Mouse (Mus musculus) C2C12 (cell line): Measurements from ENCODE around the gene Foxd2. TPM values are rescaled to one million over a fixed set of nuclear protein-coding genes. Genes with fewer than 3 reads are reported as not detected.

Experiments
- H3K27me3 ChIP-seq: one replicate; pipeline ENCODE4 v1.6.1; 2011; ENCODE audit not compliant: control insufficient read depth, insufficient read depth, insufficient read length
- H3K36me3 ChIP-seq: one replicate; pipeline ENCODE4 v1.6.1; 2011; ENCODE audit not compliant: control insufficient read depth, insufficient read depth
- H3K4me3 ChIP-seq: one replicate; pipeline ENCODE4 v1.5.1; 2011; ENCODE audit warnings: mild to moderate bottlenecking, control low read depth; ENCODE audit not compliant: poor library complexity, insufficient read depth, severe bottlenecking
- H3K79me2 ChIP-seq: one replicate; pipeline ENCODE4 v1.6.1; 2011; ENCODE audit not compliant: control insufficient read depth, insufficient read depth
- H3K79me3 ChIP-seq: one replicate; pipeline ENCODE4 v1.6.1; 2011; ENCODE audit warnings: low read depth, control low read depth
- H3ac ChIP-seq: one replicate; pipeline ENCODE3; 2011; ENCODE audit warnings: low read depth; ENCODE audit not compliant: control insufficient read depth, insufficient read length
- CEBPB ChIP-seq: IDR thresholded peaks from one replicate; pipeline ENCODE4 v1.6.1; 2011; ENCODE audit warnings: low read depth, mild to moderate bottlenecking, control low read depth, moderate library complexity
- CTCF ChIP-seq: IDR thresholded peaks from one replicate; pipeline ENCODE4 v1.5.1; 2011; ENCODE audit not compliant: control insufficient read depth, insufficient read depth, insufficient read length
- FOSL1 ChIP-seq: IDR thresholded peaks from one replicate; pipeline ENCODE4 v1.8.0; 2011; ENCODE audit warnings: mild to moderate bottlenecking, low read length; ENCODE audit not compliant: poor library complexity, insufficient read depth, severe bottlenecking
- MAX ChIP-seq: IDR thresholded peaks from one replicate; pipeline ENCODE4 v1.6.1; 2011; ENCODE audit warnings: mild to moderate bottlenecking, control low read depth
- MYOD1 ChIP-seq: IDR thresholded peaks from one replicate; pipeline ENCODE4 v1.6.1; 2011; ENCODE audit warnings: low read depth; ENCODE audit not compliant: control insufficient read depth, insufficient read length
- MYOG ChIP-seq: IDR thresholded peaks from one replicate; pipeline ENCODE4 v1.6.1; 2011; ENCODE audit not compliant: control insufficient read depth, insufficient read length; ENCODE audit errors: extremely low read depth
- USF1 ChIP-seq: IDR thresholded peaks from one replicate; pipeline ENCODE4 v1.6.1; 2011; ENCODE audit warnings: low read depth, mild to moderate bottlenecking, control low read depth, moderate library complexity
- polyA plus RNA-seq: library from polyadenylated mRNA; unstranded; fragments of >200 nt; fragmentation: generic; extraction: Trizol; gene quantifications from one replicate; pipeline ENCODE4 v1.2.1, GENCODE M21; 2012; ENCODE audit warnings: missing spikeins

Foxd2 gene
- polyA plus RNA-seq, 1 experiment, result 0.57 TPM

DNA sequence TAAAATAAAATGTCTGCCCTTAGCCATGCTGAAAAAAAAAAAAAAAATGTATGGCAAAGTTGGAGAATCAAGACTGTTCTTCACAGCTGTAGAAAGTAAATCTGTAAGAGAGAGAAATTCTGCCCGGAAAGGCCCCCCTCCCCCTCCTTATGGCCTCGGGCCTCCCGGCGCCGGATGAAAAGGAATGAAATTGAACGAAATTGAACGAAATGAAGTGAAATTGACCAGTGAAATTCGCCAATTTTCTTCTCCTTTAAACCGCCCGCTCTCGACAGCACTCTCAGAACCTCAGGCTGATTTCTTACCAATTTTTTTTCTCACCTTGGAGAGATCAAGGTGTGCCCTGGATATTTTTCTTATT, 5.3 kb downstream of the Foxd2 start:
- H3K36me3 ChIP-seq, result no peaks in the 10 kb centered on the region
- H3K79me2 ChIP-seq, result no peaks in the 10 kb centered on the region
- H3K4me3 ChIP-seq, result no peak overlapping the region
- peaks cover 26% of the 10 kb centered on the region for H3K27me3 ChIP-seq
- TF ChIP-seq CTCF (no peak), FOSL1 (no peak)
- no peaks in the 10 kb centered on the region for H3K79me3 ChIP-seq
- H3ac ChIP-seq, result no peak overlapping the region

GRCm38 (mm10) chr4:114902641-114903421, 5.8 kb downstream of the Foxd2 start:
- peaks cover 26% of the 10 kb centered on the region for H3K27me3 ChIP-seq
- H3K4me3 ChIP-seq, result no peak overlapping the region

GRCm38 (mm10) chr4:114901643-114902351, 6.9 kb downstream of the Foxd2 start:
- Histone ChIP-seq H3K4me3 (no peak overlapping the region), H3ac (no peak overlapping the region), H3K36me3 (no peaks in the 10 kb centered on the region), H3K27me3 (peaks cover 26% of the 10 kb centered on the region), H3K79me3 (no peaks in the 10 kb centered on the region), H3K79me2 (no peaks in the 10 kb centered on the region)
- no peak for TF ChIP-seq MYOD1
- TF ChIP-seq USF1, result no peak
- no peak for TF ChIP-seq MAX
- TF ChIP-seq CTCF, result no peak
- no peak for TF ChIP-seq FOSL1
- no peak for TF ChIP-seq MYOG
- TF ChIP-seq CEBPB, result no peak

More at GRCm38 (mm10) chr4:114902641-114903421, 5.8 kb downstream of the Foxd2 start:
- H3K79me2 ChIP-seq, result no peaks in the 10 kb centered on the region
- TF ChIP-seq MAX, result no peak
- TF ChIP-seq CEBPB, result no peak
- TF ChIP-seq MYOG, result no peak
- no peak overlapping the region for H3ac ChIP-seq
- no peaks in the 10 kb centered on the region for H3K36me3 ChIP-seq
- H3K79me3 ChIP-seq, result no peaks in the 10 kb centered on the region

DNA sequence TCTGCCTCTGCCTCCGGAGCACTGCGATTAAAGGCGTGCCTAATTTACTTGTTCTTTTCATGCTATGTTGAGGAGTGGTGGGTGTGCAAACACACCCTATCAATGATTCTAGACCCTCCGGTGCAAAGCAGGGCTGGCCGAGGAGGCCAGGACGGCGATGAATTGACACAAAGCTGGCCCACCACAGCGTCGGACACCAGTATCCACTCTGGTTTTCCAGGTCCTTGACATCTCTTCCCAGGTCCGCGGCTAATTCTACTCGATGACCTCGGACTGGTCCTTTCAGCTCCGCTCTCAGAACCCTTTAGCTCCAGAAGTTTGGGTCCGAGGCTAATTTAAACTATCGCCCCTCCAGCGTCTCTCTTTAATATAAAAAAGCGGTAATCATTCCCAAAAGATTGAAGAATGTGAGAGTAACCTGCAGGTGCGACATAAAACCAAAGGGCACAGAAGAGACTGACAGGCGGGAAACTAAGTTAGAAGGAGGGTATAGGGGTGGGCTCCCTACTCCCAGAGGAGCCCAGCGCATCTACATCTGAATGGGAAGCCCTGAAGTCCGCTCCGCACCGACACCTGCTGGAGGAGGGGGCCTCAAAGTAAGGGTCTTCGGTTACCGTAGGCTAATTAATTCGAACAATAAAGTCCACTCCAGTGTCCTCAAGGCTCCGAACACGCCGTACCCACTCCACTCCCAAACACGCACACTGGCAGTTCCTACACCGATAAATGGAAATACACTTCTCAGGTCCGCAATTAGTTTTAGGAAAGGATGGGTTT, 7.6 kb downstream of the Foxd2 start:
- Histone ChIP-seq H3K27me3 (peaks cover 26% of the 10 kb centered on the region), H3K79me2 (no peaks in the 10 kb centered on the region), H3ac (no peak overlapping the region), H3K79me3 (no peaks in the 10 kb centered on the region), H3K36me3 (no peaks in the 10 kb centered on the region), H3K4me3 (no peak overlapping the region)
- TF ChIP-seq CTCF (no peak), MAX (no peak), MYOD1 (no peak), USF1 (no peak), MYOG (no peak), FOSL1 (no peak), CEBPB (no peak)

- peaks cover 26% of the 10 kb centered on the region for H3K27me3 ChIP-seq
- TF ChIP-seq MAX (no peak), MYOG (no peak), FOSL1 (no peak), CTCF (no peak), USF1 (no peak), CEBPB (no peak)
Observed at GRCm38 (mm10) chr4:114899885-114900284, 8.8 kb downstream of the Foxd2 start.

More at GRCm38 (mm10) chr4:114899885-114900284, 8.8 kb downstream of the Foxd2 start:
- H3K79me2 ChIP-seq, result no peaks in the 10 kb centered on the region
- no peak overlapping the region for H3ac ChIP-seq
- H3K4me3 ChIP-seq, result no peak overlapping the region
- no peaks in the 10 kb centered on the region for H3K79me3 ChIP-seq
- H3K36me3 ChIP-seq, result no peaks in the 10 kb centered on the region
